Mouse (Mus musculus): ENCODE results near the gene Ptges2.
A peak's percentile ranks its signal among the peaks of the same experiment; 100 is the strongest.

DNA sequence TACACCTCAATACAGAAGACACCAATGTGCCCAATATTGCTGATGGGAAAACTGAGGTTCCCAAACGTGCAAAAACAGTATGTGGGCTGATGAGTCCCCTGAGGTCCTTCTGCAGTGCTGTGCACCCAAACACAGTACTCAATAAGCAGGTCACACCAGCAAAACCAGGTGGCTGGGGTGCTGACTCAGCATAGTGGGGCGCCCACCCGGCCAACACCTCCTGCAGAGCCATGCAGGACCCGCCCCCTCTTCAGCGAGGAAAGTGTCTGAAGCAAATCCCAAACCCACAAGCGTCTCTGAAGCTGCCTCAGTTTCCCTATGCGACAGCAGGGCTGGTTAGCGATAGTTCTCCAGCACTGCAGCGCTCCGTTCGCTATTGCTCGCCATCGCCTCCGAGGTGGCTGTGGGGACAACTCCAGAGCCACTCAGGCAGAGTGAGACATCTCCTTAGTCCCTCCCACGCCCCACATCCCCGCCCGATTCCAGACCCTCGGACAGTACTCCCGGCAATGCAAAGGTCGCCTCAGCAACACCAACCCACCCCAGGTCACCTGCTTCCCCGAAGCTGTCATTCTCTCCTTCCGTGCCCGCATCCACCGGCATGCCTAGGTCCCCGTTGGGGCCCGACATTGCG, 14.4 kb upstream of the Ptges2 start:
- TF ChIP-seq EP300 (IDR thresholded peaks at IDR 0.05; ENCODE audit: low read depth) (no peak), CTCF (IDR thresholded peaks at IDR 0.05; ENCODE audit: low read depth) (peak; percentile 20; the same call in 1 of the 2 replicates)
